Mouse (Mus musculus) cerebellum, adult 11-12 months (tissue): ENCODE measurements around the gene Pcdh19.

Experiments used
- DNase-seq: peaks from one replicate; pipeline ENCODE4 v3.0.0; 2022

Gene Pcdh19

GRCm38 (mm10) chrX:133657308-133658302, 31.2 kb downstream of the Pcdh19 start:
- DNase-seq: no peak

GRCm38 (mm10) chrX:133655876-133656538, 32.8 kb downstream of the Pcdh19 start:
- DNase-seq: no peak

- no peak for DNase-seq
Observed at GRCm38 (mm10) chrX:133655196-133655595, 33.6 kb downstream of the Pcdh19 start.

- no peak for DNase-seq
Observed at GRCm38 (mm10) chrX:133653071-133653470, 35.7 kb downstream of the Pcdh19 start.

- no peak for DNase-seq
Observed at GRCm38 (mm10) chrX:133650379-133650778, 38.4 kb downstream of the Pcdh19 start.

- no peak for DNase-seq
Observed at GRCm38 (mm10) chrX:133647809-133648208, 41.0 kb downstream of the Pcdh19 start.

GRCm38 (mm10) chrX:133639445-133639844, 49.3 kb downstream of the Pcdh19 start:
- DNase-seq: no peak

- no peak for DNase-seq
Observed at GRCm38 (mm10) chrX:133629538-133629937, 59.2 kb downstream of the Pcdh19 start.

GRCm38 (mm10) chrX:133618222-133618621, 70.6 kb downstream of the Pcdh19 start:
- no peak for DNase-seq

GRCm38 (mm10) chrX:133605828-133606227, 83.0 kb downstream of the Pcdh19 start:
- DNase-seq: no peak

- no peak for DNase-seq
Observed at GRCm38 (mm10) chrX:133604272-133604671, 84.5 kb downstream of the Pcdh19 start.

GRCm38 (mm10) chrX:133602068-133602467, 86.7 kb downstream of the Pcdh19 start:
- DNase-seq: no peak

- DNase-seq: no peak
Observed at GRCm38 (mm10) chrX:133601658-133602057, 87.1 kb downstream of the Pcdh19 start.

- DNase-seq: no peak
Observed at GRCm38 (mm10) chrX:133601195-133601594, 87.6 kb downstream of the Pcdh19 start.

GRCm38 (mm10) chrX:133575601-133576382, 113.0 kb downstream of the Pcdh19 start:
- no peak for DNase-seq

- no peak for DNase-seq
Observed at GRCm38 (mm10) chrX:133565355-133565754, 123.4 kb downstream of the Pcdh19 start.
